Mouse (Mus musculus) layer of hippocampus, adult 9-11 months (tissue): ENCODE results near the gene Pcgf2.
A peak's percentile ranks its signal among the peaks of the same experiment; 100 is the strongest.

ENCODE experiments used
- DNase-seq: peaks from one replicate; pipeline ENCODE4 v3.0.0; 2022

Pcgf2 gene

GRCm38 (mm10) chr11:97694435-97694834, 5.9 kb downstream of the Pcgf2 start:
- no peak for DNase-seq

GRCm38 (mm10) chr11:97689861-97690260, 10.4 kb downstream of the Pcgf2 start:
- DNase-seq = no peak

- no peak for DNase-seq
These were observed 13.2 kb downstream of the Pcgf2 start for GRCm38 (mm10) chr11:97687061-97687460.

- no peak for DNase-seq
These were observed 13.9 kb downstream of the Pcgf2 start for GRCm38 (mm10) chr11:97686322-97686908.

- DNase-seq = peak; percentile 91
These were observed 14.5 kb downstream of the Pcgf2 start, which contains the start of gene Cisd3 for GRCm38 (mm10) chr11:97685613-97686321. Gene Cisd3 (plus strand): TSS chr11:97685826.

- no peak for DNase-seq
These were observed 15.5 kb downstream of the Pcgf2 start for GRCm38 (mm10) chr11:97684766-97685165.

GRCm38 (mm10) chr11:97684063-97684680, 16.1 kb downstream of the Pcgf2 start:
- no peak for DNase-seq

GRCm38 (mm10) chr11:97682504-97683055, 17.7 kb downstream of the Pcgf2 start:
- DNase-seq = no peak

- DNase-seq = no peak
These were observed 19.9 kb downstream of the Pcgf2 start for GRCm38 (mm10) chr11:97680430-97680829.

- DNase-seq = no peak
These were observed 22.0 kb downstream of the Pcgf2 start for GRCm38 (mm10) chr11:97678301-97678700.

GRCm38 (mm10) chr11:97677842-97678241, 22.5 kb downstream of the Pcgf2 start:
- DNase-seq = no peak

GRCm38 (mm10) chr11:97677381-97677780, 22.9 kb downstream of the Pcgf2 start:
- no peak for DNase-seq

GRCm38 (mm10) chr11:97676050-97676754, 24.1 kb downstream of the Pcgf2 start:
- DNase-seq = no peak

- DNase-seq = no peak
These were observed 27.1 kb downstream of the Pcgf2 start for GRCm38 (mm10) chr11:97673148-97673547.

GRCm38 (mm10) chr11:97671177-97671527, 29.1 kb downstream of the Pcgf2 start:
- DNase-seq = no peak

GRCm38 (mm10) chr11:97670234-97671176, 29.8 kb downstream of the Pcgf2 start:
- no peak for DNase-seq

GRCm38 (mm10) chr11:97669829-97670228, 30.5 kb downstream of the Pcgf2 start:
- DNase-seq = no peak

- DNase-seq = no peak
These were observed 31.0 kb downstream of the Pcgf2 start for GRCm38 (mm10) chr11:97669268-97669667.

- DNase-seq = no peak
These were observed 32.1 kb downstream of the Pcgf2 start for GRCm38 (mm10) chr11:97668160-97668559.

- DNase-seq = no peak
These were observed 33.5 kb downstream of the Pcgf2 start for GRCm38 (mm10) chr11:97666794-97667193.

GRCm38 (mm10) chr11:97666221-97666620, 34.1 kb downstream of the Pcgf2 start:
- no peak for DNase-seq

GRCm38 (mm10) chr11:97665431-97665830, 34.9 kb downstream of the Pcgf2 start:
- no peak for DNase-seq
